Mouse (Mus musculus) testis, adult 2 months (tissue): ENCODE data around the gene Nectin4.

Experiments used
- CTCF ChIP-seq: fragments of 200-500 bp; IDR thresholded peaks from 2 replicates; pipeline ENCODE4 v1.5.1; 2012; ENCODE audit warnings: low read depth, mild to moderate bottlenecking, inconsistent platforms, low read length, moderate library complexity; ENCODE audit not compliant: control insufficient read depth, insufficient read depth, insufficient replicate concordance
- POLR2A ChIP-seq: fragments of 200-500 bp; IDR thresholded peaks from 2 replicates; pipeline ENCODE4 v1.6.1; 2012; ENCODE audit warnings: low read depth, mild to moderate bottlenecking, inconsistent platforms, low read length, moderate library complexity; ENCODE audit not compliant: control insufficient read depth

GRCm38 (mm10) chr1:171385171-171385570, 15.3 kb downstream of the Nectin4 start:
- TF ChIP-seq CTCF (no peak; the same call in 1 of the 2 replicates), POLR2A (no peak)
